Mouse (Mus musculus): Measurements from ENCODE around the gene 2310030G06Rik.

The 2310030G06Rik gene
- long read RNA-seq, experiment 1, partial matches to known transcripts: 0 of 4 reads
- long read RNA-seq, experiment 1, other reads (novel, unspliced or antisense): 0 of 4 reads
- long read RNA-seq, experiment 2, transcript 2310030G06Rik-201 (4 exons, 1,257 nt): major isoform, 7 of 8 reads
- long read RNA-seq, experiment 2, partial matches to known transcripts: 0 of 8 reads
- long read RNA-seq, experiment 2, other reads (novel, unspliced or antisense): 1 of 8 reads

DNA sequence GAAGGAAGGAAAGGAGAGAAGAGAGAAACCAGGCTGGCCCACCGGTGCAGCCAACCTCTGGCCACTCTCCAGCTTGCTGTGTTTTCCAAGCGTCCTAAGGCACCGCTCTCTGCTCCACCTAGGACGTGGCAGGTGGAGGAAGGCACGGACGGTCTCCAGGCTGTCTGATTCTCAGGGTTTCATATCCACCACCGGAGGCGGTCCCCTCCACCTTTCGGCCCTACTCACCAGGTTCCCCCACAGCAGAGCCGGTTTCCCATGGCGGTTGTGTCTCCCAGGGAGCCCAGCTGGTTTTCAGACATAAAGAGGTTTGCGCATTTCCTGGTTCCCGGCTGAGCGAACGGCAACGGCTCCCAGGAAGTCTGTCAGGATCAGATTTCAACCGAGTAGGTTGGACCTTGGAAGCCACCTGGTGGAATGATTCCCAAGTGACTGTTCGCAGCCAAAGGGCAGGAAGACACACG, at the start of gene 2310030G06Rik:
2310030G06Rik (minus strand) TSS at position 323 of the 464 bp plus-strand sequence.
- intact Hi-C loops (cut with DNase I): no loop called here

DNA sequence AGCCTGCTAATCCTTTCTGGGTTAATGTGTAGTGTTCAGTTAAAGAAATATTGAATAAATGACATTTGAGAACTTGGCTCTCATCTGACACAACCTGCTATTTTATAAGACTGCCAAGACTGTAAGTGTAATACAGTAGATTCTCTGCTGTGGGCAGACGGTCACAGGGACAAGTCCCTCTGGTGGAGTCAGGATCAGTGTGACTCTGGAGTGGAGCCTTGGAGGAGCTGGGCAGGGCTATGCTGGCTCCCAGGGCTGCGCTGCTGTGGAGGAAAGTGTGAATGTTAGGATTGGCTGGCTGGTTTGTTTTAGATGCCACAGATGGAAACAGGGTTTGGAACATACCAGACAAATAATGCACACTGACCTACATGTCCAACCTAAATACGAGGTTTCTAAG, 48.9 kb upstream of the 2310030G06Rik start:
- intact Hi-C loops (cut with DNase I): no loop called here

DNA sequence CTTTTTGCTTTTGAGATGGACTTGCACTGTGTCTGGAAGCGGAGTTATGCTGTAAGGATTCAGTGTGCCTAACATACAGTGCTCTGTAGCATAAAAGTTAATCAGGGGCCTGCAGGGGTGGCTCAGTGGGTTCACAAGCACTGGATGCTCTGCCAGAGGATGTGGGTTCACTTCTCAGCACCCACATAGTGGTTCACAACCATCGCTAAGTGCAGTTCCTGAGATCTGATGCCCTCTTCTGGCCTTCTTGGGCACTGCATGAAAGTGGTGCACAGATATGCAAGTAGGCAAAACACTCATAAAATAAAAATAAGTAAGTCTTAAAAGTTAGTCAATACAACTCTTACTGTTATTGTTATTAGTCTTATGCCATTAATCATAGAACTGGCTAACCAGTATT, 35.8 kb upstream of the 2310030G06Rik start:
- intact Hi-C loops (cut with DNase I): loop anchor here (5.0 kb wide), 1 partner anchor 75 kb away; no protein-coding TSS in a partner anchor

DNA sequence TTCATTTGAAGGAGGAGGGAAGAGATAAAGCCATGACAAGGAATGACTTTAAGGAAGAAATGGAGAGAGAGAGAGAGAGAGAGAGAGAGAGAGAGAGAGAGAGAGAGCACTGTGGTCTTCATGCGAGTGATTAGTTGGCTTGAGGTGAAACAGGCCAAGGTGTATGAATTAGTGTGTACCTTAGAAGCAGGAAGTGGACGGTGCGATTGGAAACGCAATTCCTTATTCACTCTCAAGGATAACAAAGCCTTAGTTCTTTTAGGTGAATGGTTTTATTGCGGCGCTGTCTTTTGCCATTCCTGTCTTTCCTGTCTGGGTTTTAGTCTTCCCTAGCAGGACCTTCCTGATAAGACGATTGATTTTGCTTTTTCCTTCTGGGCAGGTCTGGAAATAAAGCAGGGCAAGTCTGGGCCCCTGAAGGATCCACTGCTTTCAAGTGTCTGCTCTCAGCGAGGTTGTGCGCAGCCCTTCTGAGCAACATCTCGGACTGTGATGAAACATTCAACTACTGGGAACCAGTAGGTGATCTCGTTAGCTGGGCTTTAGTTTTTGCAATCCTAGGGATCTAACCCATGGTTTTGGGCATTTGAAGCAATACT, 29.9 kb upstream of the 2310030G06Rik start:
- intact Hi-C loops (cut with DNase I): no loop called here

DNA sequence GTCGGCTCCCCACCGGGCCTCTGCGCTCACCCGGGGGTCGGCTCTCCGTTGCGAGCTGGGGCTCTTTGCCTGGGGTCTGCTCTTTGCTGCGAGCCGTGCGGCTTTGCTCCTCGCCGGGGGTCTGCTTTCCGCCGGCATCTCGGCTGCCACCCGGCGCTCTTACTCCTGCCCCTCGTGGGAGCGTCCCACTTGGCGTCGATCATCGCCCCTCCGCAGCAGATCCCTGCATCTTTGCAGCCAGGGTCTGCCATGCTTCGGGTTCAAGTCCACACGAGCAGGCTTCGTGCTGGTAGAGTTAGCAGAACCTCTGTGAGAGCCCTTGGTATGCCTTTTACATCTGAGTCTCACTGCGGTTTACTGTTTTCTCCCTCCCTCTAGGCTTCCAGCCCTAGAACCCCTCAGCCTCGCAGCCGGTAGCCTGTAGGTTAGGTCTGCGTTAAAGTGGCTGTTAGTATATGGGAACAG, 29.4 kb upstream of the 2310030G06Rik start:
- intact Hi-C loops (cut with DNase I): no loop called here

DNA sequence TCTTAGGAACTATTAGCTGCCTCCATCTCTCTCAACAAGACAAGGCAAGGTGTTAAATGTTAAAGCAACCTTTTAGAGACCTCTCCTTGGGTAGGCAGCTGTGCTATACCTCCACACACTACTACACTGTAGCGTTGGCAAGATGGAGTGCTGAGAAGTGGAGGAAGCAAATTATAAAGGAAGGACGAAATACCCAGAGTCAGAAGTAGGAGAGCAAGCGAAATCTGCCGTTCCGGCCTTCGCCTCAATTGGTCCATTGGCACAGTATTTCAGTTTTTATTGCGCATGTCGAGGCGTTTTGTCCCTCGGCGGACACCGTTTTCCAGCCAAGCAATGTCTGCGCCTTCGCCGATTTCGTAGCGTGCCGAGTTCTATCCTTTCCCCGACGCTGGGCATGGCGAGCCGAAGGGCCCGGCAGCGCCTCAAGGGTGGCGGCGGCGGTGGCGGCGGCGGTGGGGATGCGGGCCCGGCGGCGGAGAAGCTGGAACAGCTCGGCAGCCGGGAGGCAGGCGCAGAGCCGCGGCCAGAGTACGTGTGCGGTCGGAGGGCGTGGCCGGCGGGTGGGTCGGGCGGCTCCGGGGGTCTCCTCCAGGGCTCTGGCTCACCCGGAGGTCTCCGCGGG, 28.8 kb upstream of the 2310030G06Rik start, which contains the start of the genes Alg9 and 1110032A03Rik:
Alg9 (plus strand) TSS at position 29 of the 622 bp plus-strand sequence.
1110032A03Rik (minus strand) TSS at position 530 of the 622 bp plus-strand sequence.
- intact Hi-C loops (cut with DNase I): no loop called here

DNA sequence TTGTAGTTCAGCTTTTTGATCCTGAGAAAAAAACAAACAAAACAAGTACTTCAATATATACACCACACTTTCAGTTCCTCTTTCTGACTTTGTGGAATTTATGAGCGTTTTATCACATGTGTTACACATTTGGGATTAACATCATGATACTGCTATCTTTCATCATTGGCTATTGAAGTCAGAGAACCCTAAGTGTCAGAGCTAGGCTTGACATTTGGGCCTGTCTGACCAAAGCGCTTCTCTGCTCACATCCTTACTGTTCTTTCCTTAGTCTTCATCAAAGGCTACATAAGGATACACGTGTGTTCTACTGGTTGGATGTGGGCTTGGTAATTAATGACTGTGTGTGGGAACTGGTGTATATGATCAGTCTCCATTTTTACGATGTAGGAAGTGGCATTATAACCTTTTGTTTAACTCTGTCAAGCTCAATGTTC, 27.7 kb upstream of the 2310030G06Rik start:
- intact Hi-C loops (cut with DNase I): no loop called here

DNA sequence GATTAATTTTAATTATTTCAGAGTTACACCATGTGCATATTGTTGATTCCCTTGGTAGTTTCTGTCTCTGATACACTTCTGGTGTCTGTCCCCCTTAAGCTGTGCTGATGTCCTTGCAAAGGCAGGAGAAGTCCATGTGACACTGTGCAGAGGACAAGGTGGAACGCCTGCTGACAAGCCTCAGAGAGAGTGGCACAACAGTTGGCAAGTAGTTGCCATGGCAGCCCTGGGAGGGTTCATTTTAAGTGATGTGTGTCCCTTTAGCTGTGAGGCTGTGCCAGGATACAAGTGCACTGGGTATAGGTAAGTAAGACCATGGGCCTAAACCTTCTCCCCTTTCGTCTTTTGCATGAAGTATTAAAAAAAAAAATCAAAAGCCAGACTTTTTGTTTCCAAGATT, 23.7 kb upstream of the 2310030G06Rik start:
- intact Hi-C loops (cut with DNase I): no loop called here

DNA sequence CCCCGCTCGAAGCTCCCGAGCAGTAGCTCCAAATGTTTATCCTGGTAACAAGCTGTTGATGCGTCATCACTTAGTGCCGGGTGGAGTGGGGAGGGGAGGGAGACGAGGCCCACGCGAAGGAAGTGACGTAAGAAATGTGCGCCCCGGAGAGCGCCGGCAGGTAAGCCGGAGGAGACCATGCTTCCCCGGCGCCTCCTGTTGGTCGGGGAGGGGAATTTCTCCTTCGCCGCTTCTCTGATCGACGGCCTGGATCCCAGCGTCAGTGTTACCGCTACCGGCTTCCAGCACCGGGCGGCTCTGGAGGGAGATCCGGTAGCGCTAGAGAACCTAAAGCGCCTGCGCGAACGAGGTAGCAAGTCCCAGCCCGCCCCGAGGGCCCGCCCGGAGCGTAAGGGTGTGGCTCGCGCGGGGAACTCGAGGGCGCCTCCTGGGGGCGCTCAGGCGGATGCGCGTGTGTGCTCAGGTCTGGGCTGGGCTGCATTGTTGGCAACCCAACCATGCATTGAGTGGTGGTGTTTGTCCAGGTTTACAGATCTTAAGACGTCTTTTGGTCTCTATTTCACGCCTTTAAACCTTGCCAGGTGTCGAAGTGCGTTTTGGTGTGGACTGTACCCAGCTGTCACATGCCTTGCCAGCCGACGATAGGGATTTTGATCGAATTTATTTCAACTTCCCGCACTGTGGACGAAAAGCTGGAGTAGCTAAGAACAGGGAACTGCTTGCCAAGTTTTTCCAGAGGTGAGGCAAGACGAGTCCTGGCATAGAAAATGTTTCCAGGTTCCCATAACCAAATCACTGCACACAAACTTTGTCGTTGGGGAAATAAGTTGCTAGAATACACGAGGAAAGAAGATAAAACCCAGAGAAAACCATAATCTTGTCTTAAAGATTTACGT, 22.0 kb upstream of the 2310030G06Rik start, which contains the start of gene Fdxacb1:
Fdxacb1 (plus strand) TSS at position 130 of the 896 bp plus-strand sequence.
- intact Hi-C loops (cut with DNase I): loop anchor here (10.0 kb wide), 1 partner anchor 64 kb away; no protein-coding TSS in a partner anchor

DNA sequence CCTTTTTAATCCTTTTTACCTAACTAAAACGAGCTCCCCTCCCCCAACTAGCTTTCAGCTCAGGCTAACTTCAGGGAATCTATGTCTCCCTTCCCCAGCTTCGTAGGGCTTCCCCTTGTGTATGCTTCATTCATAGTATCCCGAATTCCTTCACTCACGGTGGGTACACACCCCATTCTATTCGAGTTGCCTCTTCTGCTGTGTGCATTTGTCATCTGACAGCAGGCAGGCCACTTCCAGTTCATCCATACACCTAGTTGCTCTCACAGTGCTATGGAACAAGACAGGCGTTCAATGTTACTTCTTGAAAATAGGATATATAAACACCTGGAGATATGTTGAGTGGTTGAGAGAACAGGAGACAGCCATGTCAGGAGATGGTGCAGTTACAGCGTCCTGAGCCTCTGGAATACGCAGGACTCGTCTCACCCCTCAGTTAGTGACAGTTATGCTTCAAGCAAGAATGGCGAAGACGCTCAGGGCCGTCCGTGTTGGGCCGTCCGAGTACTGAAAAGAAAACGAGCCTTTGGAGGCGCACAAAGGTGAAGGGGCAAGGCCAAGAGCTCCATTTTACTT, 21.3 kb upstream of the 2310030G06Rik start:
- intact Hi-C loops (cut with DNase I): loop anchor here (10.0 kb wide), 1 partner anchor 63 kb away; no protein-coding TSS in a partner anchor

DNA sequence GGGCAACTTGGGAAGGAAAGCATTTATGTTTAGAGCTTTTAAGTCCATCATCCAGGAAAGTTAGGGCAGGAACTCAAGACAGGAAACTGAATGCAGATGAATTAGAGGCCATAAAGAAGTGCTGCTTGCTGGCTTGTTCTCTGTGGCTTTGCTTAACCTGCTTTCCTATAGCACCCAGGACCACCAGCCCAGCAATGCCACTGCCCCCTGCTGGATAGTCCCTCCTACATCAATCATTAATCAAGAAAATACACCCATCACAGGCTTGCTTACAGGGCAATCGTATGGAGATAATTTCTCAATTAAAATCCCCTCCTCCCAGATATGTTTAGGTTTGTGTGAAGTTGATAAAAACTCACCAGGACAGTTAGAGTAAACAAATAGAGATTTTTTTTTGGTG, 17.0 kb upstream of the 2310030G06Rik start:
- intact Hi-C loops (cut with DNase I): loop anchor here (10.0 kb wide), 1 partner anchor 59 kb away; no protein-coding TSS in a partner anchor

DNA sequence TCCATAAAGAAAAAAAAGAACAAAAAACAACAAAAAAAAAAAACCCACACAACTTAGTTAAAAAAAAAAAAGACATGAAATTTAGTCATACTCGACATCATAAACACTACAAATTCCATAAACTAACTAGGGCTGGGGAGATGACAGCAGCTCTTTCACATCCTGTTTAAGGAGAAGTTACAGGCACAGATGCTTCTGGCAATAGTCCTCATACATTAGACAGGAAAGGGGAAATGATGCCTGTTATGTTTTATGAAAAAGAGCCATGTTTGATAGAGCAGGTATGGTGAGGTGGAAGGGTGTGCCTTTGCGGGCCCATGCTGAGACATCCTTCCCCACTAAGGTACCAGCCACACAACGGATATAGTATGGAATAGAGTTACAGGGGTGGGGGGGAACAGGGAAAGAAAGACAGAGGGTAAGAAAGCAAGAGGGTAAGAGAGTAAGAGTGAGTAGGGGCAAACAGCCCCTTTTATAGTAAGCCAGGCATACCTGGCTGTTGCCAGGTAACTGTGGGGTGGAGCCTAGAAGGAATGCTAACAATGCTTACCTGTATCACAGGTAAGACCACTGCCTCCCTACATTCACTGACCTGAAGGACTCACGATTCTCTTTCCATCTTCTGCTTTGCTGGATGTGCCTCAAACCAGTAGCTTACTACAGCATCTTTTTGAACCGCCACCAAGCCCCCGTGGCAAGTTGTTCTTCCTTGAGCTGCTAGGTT, 15.3 kb upstream of the 2310030G06Rik start:
- intact Hi-C loops (cut with DNase I): loop anchor here (10.0 kb wide), 1 partner anchor 57 kb away; no protein-coding TSS in a partner anchor

DNA sequence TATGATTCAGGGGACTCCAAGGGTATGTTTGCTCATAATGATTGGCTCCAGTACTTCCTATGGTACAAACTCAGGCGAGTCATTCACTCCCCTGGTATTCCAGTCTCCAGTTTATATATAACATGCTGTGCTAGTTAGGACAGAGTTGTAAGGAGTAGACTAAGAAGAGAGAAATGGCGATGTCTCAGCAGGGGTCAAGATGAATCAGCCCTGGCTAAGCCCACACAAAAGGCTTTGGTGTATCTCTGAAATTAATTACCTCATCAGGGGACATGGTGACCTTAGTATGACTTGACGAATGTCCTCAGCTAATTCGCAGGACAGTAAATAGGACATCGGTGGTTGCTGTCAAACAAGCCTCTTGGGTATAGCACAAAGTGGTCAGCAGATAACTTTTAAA, 10.4 kb upstream of the 2310030G06Rik start:
- intact Hi-C loops (cut with DNase I): no loop called here

DNA sequence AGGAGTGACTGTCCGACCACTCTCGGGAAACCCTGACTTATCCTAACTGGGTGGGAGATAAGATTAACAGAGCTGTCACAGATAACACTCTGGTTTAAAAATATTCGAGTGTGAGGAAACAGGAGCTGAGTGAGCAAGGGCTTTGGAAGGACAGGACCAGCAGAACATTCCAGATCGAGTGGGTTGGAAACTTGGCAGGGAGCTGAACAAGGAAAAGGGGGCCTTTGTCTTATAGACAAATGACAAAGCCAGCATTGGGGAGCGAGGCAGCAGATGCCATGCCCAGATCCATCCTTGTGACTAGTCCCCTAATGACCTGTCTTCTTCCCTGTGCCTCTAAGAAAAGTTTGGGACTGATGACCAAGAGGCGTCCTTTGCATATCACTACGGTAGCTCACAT, 7.6 kb upstream of the 2310030G06Rik start:
- intact Hi-C loops (cut with DNase I): no loop called here

DNA sequence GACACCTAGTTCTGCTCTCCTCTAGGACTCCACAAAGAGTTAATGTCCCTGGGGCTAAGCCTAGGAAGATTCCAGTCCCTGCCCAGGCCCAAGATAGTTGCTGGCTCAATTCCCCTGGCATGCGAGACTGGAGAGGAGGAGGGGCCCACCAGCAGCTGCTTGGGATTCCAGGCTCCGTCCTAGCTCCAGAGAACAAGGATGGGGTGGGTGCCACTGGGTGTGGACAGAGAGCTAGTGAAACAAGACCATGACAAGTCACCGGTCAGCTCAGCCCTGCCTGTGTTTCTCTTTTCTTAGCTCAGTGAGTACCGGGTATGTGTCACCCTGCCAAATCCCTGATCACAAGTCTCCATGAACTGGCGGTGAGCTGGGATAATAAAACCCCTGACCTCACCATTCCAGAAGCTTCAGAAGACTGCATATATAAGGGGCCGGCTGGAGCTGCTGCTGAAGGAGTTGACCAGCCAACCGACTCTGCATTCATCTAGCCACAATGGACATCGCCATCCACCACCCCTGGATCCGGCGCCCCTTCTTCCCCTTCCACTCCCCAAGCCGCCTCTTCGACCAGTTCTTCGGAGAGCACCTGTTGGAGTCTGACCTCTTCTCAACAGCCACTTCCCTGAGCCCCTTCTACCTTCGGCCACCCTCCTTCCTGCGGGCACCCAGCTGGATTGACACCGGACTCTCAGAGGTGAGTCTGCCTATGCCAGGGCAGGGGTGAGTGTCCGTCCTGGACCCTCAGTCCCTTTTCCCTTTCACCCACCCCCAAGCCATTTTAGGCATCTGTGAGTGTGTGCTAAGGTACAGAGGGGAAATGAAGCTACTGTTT, 6.7 kb upstream of the 2310030G06Rik start:
- intact Hi-C loops (cut with DNase I): no loop called here

DNA sequence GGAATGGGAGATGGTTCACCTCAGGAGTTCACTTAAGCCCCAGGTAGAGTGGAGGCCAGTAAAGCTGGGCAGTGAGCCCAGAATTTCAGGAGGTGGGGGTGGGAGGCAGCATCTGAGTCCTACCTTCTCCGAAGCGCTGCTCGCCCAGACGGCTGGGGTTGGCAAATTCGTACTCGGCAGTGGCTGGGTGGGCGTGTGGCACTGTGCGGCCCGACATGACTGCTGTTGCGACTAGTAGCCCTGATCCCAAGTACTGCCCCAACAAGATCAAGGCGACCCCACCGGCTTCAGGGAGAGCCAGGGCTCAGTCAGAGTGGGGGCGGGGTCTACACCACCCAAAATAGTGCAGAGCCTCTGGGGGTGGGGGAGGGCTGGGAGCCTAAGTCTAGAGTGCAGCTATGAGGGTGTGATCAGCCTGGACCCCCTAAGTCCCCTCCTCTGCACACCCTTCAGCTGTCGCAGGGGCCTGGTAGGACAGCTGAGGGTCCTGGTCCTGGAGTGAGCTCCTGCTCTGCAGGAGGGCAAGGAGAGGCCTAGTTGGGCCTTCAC, 5.8 kb upstream of the 2310030G06Rik start, which contains the start of gene Hspb2:
Hspb2 (minus strand) TSS at position 301 of the 549 bp plus-strand sequence.
- intact Hi-C loops (cut with DNase I): no loop called here

DNA sequence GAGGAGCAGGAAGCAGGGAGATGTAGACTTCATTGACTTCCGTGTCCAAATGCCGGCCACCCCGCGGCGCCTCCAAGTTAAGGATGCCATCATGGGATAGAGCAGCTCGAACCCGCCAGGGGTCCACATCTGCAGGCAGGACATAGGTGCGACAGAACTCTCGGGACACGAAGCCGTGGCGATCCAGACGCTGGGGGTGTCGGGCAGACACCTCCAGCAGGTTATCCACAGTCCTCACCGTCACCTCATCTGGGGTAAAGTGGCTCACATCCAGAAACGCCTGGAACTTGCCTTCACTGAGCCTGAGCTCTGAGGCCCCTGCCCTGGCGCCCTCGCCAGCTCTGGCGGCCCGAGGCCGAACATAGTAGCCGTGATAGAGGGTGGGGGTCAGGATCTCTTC, 5.0 kb upstream of the 2310030G06Rik start, which contains the start of gene Cryab:
Cryab (plus strand) TSS at position 3 of the 400 bp plus-strand sequence.
- intact Hi-C loops (cut with DNase I): no loop called here

DNA sequence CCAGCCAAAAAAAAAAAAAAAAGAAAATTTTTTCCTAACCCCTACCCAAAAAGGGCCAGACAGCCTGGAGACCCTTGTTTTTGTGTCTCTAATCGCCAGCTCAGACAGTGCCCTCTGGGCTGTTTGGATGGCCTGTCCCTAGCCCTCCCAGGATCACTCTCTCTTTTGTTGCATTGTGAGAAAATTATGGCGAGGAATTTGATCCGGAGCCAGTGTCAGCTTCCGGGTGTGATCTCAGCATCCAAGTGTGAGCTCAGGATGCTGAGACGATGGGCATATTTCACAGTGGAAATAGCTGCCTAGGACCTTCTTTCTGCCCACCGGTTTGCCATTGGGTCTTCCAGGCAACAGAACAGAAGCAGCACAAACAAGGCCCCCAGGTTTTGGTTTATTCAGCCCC, 4.4 kb upstream of the 2310030G06Rik start:
- intact Hi-C loops (cut with DNase I): no loop called here
